Mouse (Mus musculus) heart, postnatal 0 days (tissue): ENCODE data around the gene Gins1.

Experiments used
- CTCF ChIP-seq: IDR thresholded peaks from 2 replicates; pipeline ENCODE4 v1.5.1; 2016; ENCODE audit warnings: antibody characterized with exemption, control low read depth, low read depth
- EP300 ChIP-seq: IDR thresholded peaks from 2 replicates; pipeline ENCODE4 v1.6.1; 2016; ENCODE audit warnings: antibody characterized with exemption, low read depth

GRCm38 (mm10) chr2:150948786-150949185 is 43.6 kb downstream of the Gins1 start:
- TF ChIP-seq CTCF (no peak), EP300 (no peak)
